Mouse (Mus musculus) heart, embryonic 15.5 days (tissue): ENCODE data around the gene Carmil1. TPM values are rescaled to one million over a fixed set of nuclear protein-coding genes. Genes with fewer than 3 reads are reported as not detected.
A peak's percentile ranks its signal among the peaks of the same experiment; 100 is the strongest.

Experiments used
- ATAC-seq: fragments of 200-750 bp; cut with Nextera tagmentation; replicated peaks from 2 replicates; pipeline ENCODE4 v1.8.0; 2017; ENCODE audit warnings: low read depth, moderate TSS enrichment; ENCODE audit not compliant: insufficient number of reproducible peaks, insufficient read depth, low FRiP score
- H3K27ac ChIP-seq: fragments of 300-500 bp; sonication (generic); 2 replicates; pipeline ENCODE4 v1.5.1; 2015; ENCODE audit warnings: mild to moderate bottlenecking, inconsistent platforms
- H3K27me3 ChIP-seq: fragments of 300-500 bp; sonication (generic); 2 replicates; pipeline ENCODE4 v1.6.1; 2015; ENCODE audit warnings: inconsistent platforms
- H3K36me3 ChIP-seq: fragments of 300-500 bp; sonication (generic); 2 replicates; pipeline ENCODE4 v1.6.1; 2015; ENCODE audit warnings: mild to moderate bottlenecking, inconsistent platforms
- H3K4me1 ChIP-seq: fragments of 300-500 bp; sonication (generic); replicated peaks from 2 replicates; pipeline ENCODE4 v1.6.1; 2015; ENCODE audit warnings: inconsistent platforms
- H3K4me2 ChIP-seq: fragments of 300-500 bp; sonication (generic); 2 replicates; pipeline ENCODE4 v1.6.1; 2015; ENCODE audit warnings: inconsistent platforms, mild to moderate bottlenecking, moderate library complexity
- H3K4me3 ChIP-seq: fragments of 300-500 bp; sonication (generic); 2 replicates; pipeline ENCODE4 v1.5.1; 2015; ENCODE audit warnings: mild to moderate bottlenecking, inconsistent platforms
- H3K9ac ChIP-seq: fragments of 300-500 bp; sonication (generic); 2 replicates; pipeline ENCODE4 v1.6.1; 2015; ENCODE audit warnings: mild to moderate bottlenecking, inconsistent platforms
- H3K9me3 ChIP-seq: fragments of 300-500 bp; sonication (generic); replicated peaks from 2 replicates; pipeline ENCODE4 v1.6.1; 2016; ENCODE audit warnings: inconsistent platforms
- WGBS: fragments of 180-500 bp; shearing (Covaris S2); methylation state at CpG from one replicate; pipeline ENCODE4 v1.1.7; 2015; ENCODE audit warnings: mixed read lengths; 5-methylcytosine and 5-hydroxymethylcytosine counted together
- polyA plus RNA-seq: library from polyadenylated mRNA; unstranded; fragments of >200 nt; fragmentation: Nextera tagmentation; extraction: Ambion mirVana; gene quantifications from 2 replicates; pipeline ENCODE4 v1.2.1, GENCODE M21; 2015

Gene Carmil1
- polyA plus RNA-seq, 1 experiment from 2014 or later: 6.7 TPM

- Histone ChIP-seq H3K27me3 (no peaks in the 10 kb centered on the region), H3K36me3 (no peaks in the 10 kb centered on the region), H3K9ac (no peak overlapping the region), H3K4me2 (no peak overlapping the region), H3K27ac (no peak overlapping the region), H3K9me3 (no peaks in the 10 kb centered on the region), H3K4me3 (no peak overlapping the region), H3K4me1 (no peaks in the 10 kb centered on the region)
- ATAC-seq: no peak
- WGBS: 75% methylated on average over 5 of the region's 5 CpGs
Measured at GRCm38 (mm10) chr13:24055072-24055869, 225.3 kb downstream of the Carmil1 start.

- WGBS: 65% methylated on average over 2 of the region's 2 CpGs
- no peak overlapping the region for H3K9ac ChIP-seq
- H3K27ac ChIP-seq: no peak overlapping the region
- no peaks in the 10 kb centered on the region for H3K36me3 ChIP-seq
- H3K9me3 ChIP-seq: no peaks in the 10 kb centered on the region
- no peak for ATAC-seq
- H3K4me3 ChIP-seq: no peak overlapping the region
- no peaks in the 10 kb centered on the region for H3K4me1 ChIP-seq
- H3K27me3 ChIP-seq: no peaks in the 10 kb centered on the region
- no peak overlapping the region for H3K4me2 ChIP-seq
Measured at GRCm38 (mm10) chr13:24051496-24051895, 229.1 kb downstream of the Carmil1 start.

- ATAC-seq: no peak
- Histone ChIP-seq H3K4me3 (no peak overlapping the region), H3K4me2 (no peak overlapping the region), H3K4me1 (no peaks in the 10 kb centered on the region), H3K27me3 (no peaks in the 10 kb centered on the region), H3K27ac (no peak overlapping the region), H3K9me3 (no peaks in the 10 kb centered on the region), H3K36me3 (no peaks in the 10 kb centered on the region), H3K9ac (no peak overlapping the region)
- 81% methylated on average over 5 of the region's 5 CpGs for WGBS
Measured at GRCm38 (mm10) chr13:24050330-24050729, 230.3 kb downstream of the Carmil1 start.

DNA sequence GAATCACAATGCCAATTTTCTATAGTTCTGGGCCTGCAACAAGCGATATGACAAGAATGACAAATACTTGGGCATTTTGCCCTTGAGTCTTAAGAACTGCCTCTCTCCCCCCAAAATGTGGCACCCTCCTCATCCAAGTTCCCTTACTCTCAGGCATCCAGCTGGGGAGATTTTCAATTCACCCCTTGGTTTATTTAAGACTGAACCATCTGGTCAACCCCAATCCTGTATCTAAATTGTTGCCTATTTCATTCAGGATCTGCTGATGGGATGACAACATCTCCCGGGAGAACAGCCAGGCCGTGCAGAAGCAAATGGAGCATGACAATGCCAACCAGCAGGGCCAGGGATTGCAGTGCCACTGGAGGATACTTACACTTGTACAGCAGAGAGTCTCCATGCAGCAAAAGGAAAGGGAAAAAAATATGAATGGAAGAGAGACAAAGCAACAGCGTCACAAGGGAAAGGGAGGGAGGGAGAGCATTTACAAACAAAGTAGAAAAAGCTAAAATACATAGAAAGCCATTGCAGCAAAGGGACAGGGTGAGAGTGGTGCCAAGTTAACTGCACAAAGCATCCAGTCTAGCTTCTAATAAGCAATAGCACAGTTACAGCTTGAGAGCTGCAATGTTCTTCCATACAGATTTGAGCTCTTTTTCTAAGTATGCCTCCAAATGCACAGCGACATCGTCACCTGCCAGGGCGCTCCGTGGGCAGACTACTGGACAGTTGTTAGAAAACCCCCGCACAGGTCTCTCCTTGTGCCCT lies 231.1 kb downstream of the Carmil1 start:
- ATAC-seq: no peak
- H3K4me2 ChIP-seq: no peak overlapping the region
- no peak overlapping the region for H3K27ac ChIP-seq
- H3K9ac ChIP-seq: no peak overlapping the region
- H3K4me3 ChIP-seq: no peak overlapping the region
- no peaks in the 10 kb centered on the region for H3K4me1 ChIP-seq
- H3K9me3 ChIP-seq: no peaks in the 10 kb centered on the region
- H3K36me3 ChIP-seq: no peaks in the 10 kb centered on the region
- H3K27me3 ChIP-seq: no peaks in the 10 kb centered on the region
- 77% methylated on average over 9 of the region's 9 CpGs for WGBS

DNA sequence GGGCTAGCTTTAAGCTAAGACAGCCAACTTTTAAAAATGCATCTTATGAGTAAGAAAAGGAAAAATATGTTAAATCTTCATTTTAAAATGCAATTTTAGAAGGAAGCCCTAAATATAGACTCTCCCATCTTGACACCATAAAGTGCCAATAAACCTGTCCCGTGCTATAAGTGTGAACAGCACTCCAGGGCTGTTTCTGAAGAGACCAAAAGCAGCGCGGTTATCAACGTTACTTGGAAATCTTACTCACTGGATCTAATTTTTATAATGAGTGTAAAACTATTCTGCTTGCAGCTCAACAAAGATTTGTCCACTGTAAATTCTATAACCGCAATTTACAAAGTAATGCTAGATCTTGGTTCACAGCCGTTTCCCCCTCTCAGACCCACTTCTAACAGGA lies 232.0 kb downstream of the Carmil1 start:
- Histone ChIP-seq H3K27ac (no peak overlapping the region), H3K36me3 (no peaks in the 10 kb centered on the region), H3K27me3 (no peaks in the 10 kb centered on the region), H3K4me3 (no peak overlapping the region), H3K9ac (no peak overlapping the region), H3K4me2 (no peak overlapping the region), H3K9me3 (no peaks in the 10 kb centered on the region), H3K4me1 (no peaks in the 10 kb centered on the region)
- 74% methylated on average over 6 of the region's 6 CpGs for WGBS
- ATAC-seq: no peak

GRCm38 (mm10) chr13:24045271-24045670 lies 235.3 kb downstream of the Carmil1 start:
- ATAC-seq: no peak
- Histone ChIP-seq H3K4me1 (no peaks in the 10 kb centered on the region), H3K9me3 (no peaks in the 10 kb centered on the region), H3K9ac (no peak overlapping the region), H3K27ac (no peak overlapping the region), H3K4me3 (no peak overlapping the region), H3K27me3 (no peaks in the 10 kb centered on the region), H3K36me3 (no peaks in the 10 kb centered on the region), H3K4me2 (no peak overlapping the region)
- WGBS: 77% methylated on average over 3 of the region's 3 CpGs

GRCm38 (mm10) chr13:24040221-24040620 lies 240.4 kb downstream of the Carmil1 start:
- no peak for ATAC-seq
- Histone ChIP-seq H3K9ac (no peak overlapping the region), H3K27me3 (no peaks in the 10 kb centered on the region), H3K4me2 (no peak overlapping the region), H3K27ac (no peak overlapping the region), H3K4me1 (0 out of 2 replicates have a peak, but pooled peaks cover 2% of the 10 kb centered on the region), H3K4me3 (no peak overlapping the region), H3K9me3 (no peaks in the 10 kb centered on the region), H3K36me3 (no peaks in the 10 kb centered on the region)
- WGBS: 50% methylated on average over 7 of the region's 7 CpGs

- Histone ChIP-seq H3K4me3 (no peak overlapping the region), H3K9me3 (no peaks in the 10 kb centered on the region), H3K36me3 (no peaks in the 10 kb centered on the region), H3K27ac (no peak overlapping the region), H3K4me1 (0 out of 2 replicates have a peak, but pooled peaks cover 2% of the 10 kb centered on the region), H3K27me3 (no peaks in the 10 kb centered on the region), H3K9ac (no peak overlapping the region), H3K4me2 (no peak overlapping the region)
- 64% methylated on average over 3 of the region's 3 CpGs for WGBS
- no peak for ATAC-seq
Measured at GRCm38 (mm10) chr13:24037502-24037901, 243.1 kb downstream of the Carmil1 start.

- peak overlapping the region; percentile 3; the same call in 1 of the 2 replicates for H3K4me3 ChIP-seq
Measured at GRCm38 (mm10) chr13:24036150-24036549, 244.4 kb downstream of the Carmil1 start.

GRCm38 (mm10) chr13:24027191-24028170 lies 253.1 kb downstream of the Carmil1 start:
- WGBS: 53% methylated on average over 5 of the region's 5 CpGs
- Histone ChIP-seq H3K4me1 (no peaks in the 10 kb centered on the region), H3K4me2 (no peak overlapping the region), H3K9ac (no peak overlapping the region), H3K27me3 (no peaks in the 10 kb centered on the region), H3K27ac (no peak overlapping the region), H3K36me3 (no peaks in the 10 kb centered on the region), H3K9me3 (no peaks in the 10 kb centered on the region), H3K4me3 (no peak overlapping the region)
- no peak for ATAC-seq

More at GRCm38 (mm10) chr13:24036150-24036549, 244.4 kb downstream of the Carmil1 start:
- H3K27me3 ChIP-seq: no peaks in the 10 kb centered on the region
- ATAC-seq: no peak
- H3K9ac ChIP-seq: no peak overlapping the region
- no peak overlapping the region for H3K27ac ChIP-seq
- WGBS: 56% methylated on average over 18 of the region's 18 CpGs
- no peaks in the 10 kb centered on the region for H3K9me3 ChIP-seq
- peak overlapping the region; percentile 24 for H3K4me2 ChIP-seq
- H3K36me3 ChIP-seq: no peaks in the 10 kb centered on the region
- 0 out of 2 replicates have a peak, but pooled peaks cover 2% of the 10 kb centered on the region for H3K4me1 ChIP-seq

GRCm38 (mm10) chr13:24018515-24018914 lies 262.1 kb downstream of the Carmil1 start:
- Histone ChIP-seq H3K9ac (no peak overlapping the region), H3K4me1 (no peaks in the 10 kb centered on the region), H3K36me3 (no peaks in the 10 kb centered on the region), H3K27me3 (no peaks in the 10 kb centered on the region), H3K27ac (no peak overlapping the region), H3K4me2 (no peak overlapping the region), H3K9me3 (no peaks in the 10 kb centered on the region), H3K4me3 (no peak overlapping the region)
- ATAC-seq: no peak
- WGBS: 85% methylated on average over 4 of the region's 4 CpGs
